Mouse (Mus musculus) forebrain, postnatal 0 days (tissue): ENCODE measurements at regions not wholly inside any gene's neighbourhood (a gene's known extent, or its start where the extent isn't known, plus 50 kb on each side); places are given as distances from the start of the nearest gene placed in this dataset.
"Not testable (repeated sequence)": the region's sequence is repeated elsewhere in the genome, so short reads cannot be mapped to it uniquely, and the experiment has no call there.

Experiments used
- ATAC-seq: fragments of 200-750 bp; cut with Nextera tagmentation; 2 replicates; pipeline ENCODE4 v1.8.0; 2017; ENCODE audit warnings: mild to moderate bottlenecking, moderate library complexity
- DNase-seq: peaks from one replicate; pipeline ENCODE4 v3.0.0-alpha.2; 2015
- H3K27ac ChIP-seq: fragments of 300-500 bp; sonication (generic); 2 replicates; pipeline ENCODE4 v1.5.1; 2014; ENCODE audit warnings: low read depth, mild to moderate bottlenecking, antibody characterized with exemption, low read length, moderate library complexity, mixed read lengths
- H3K27me3 ChIP-seq: fragments of 300-500 bp; sonication (generic); 2 replicates; pipeline ENCODE4 v1.6.1; 2014; ENCODE audit warnings: mild to moderate bottlenecking, low read length, mixed read lengths; ENCODE audit not compliant: insufficient read depth
- H3K36me3 ChIP-seq: fragments of 300-500 bp; sonication (generic); 2 replicates; pipeline ENCODE4 v1.6.1; 2014; ENCODE audit warnings: mild to moderate bottlenecking, moderate library complexity; ENCODE audit not compliant: insufficient read depth
- H3K4me1 ChIP-seq: fragments of 300-500 bp; sonication (generic); 2 replicates; pipeline ENCODE4 v1.6.1; 2014; ENCODE audit warnings: antibody characterized with exemption; ENCODE audit not compliant: insufficient read depth
- H3K4me2 ChIP-seq: fragments of 300-500 bp; sonication (generic); 2 replicates; pipeline ENCODE4 v1.6.1; 2014; ENCODE audit warnings: low read depth, mild to moderate bottlenecking, moderate library complexity
- H3K4me3 ChIP-seq: fragments of 300-500 bp; sonication (generic); 2 replicates; pipeline ENCODE4 v1.5.1; 2014; ENCODE audit warnings: low read depth, low read length, mixed read lengths
- H3K9ac ChIP-seq: fragments of 300-500 bp; sonication (generic); 2 replicates; pipeline ENCODE4 v1.6.1; 2014; ENCODE audit warnings: mild to moderate bottlenecking
- H3K9me3 ChIP-seq: fragments of 300-500 bp; sonication (generic); 2 replicates; pipeline ENCODE4 v1.6.1; 2016; ENCODE audit warnings: low read length
- CTCF ChIP-seq: sonication (generic); IDR thresholded peaks from 2 replicates; pipeline ENCODE4 v1.5.1; 2016; ENCODE audit warnings: antibody characterized with exemption, control low read depth, low read depth
- WGBS: fragments of 180-500 bp; shearing (Covaris S2); extraction: QIAGEN DNeasy Blood & Tissue Kit; methylation state at CpG from one replicate; pipeline ENCODE4 v1.1.7; 2014; 5-methylcytosine and 5-hydroxymethylcytosine counted together

- Histone ChIP-seq H3K9ac (no peak overlapping the region), H3K27me3 (no peaks in the 10 kb centered on the region), H3K4me1 (no peaks in the 10 kb centered on the region), H3K27ac (no peak overlapping the region), H3K4me3 (no peak overlapping the region), H3K36me3 (no peaks in the 10 kb centered on the region), H3K4me2 (no peak overlapping the region), H3K9me3 (no peaks in the 10 kb centered on the region)
- no peak for ATAC-seq
- no peak for TF ChIP-seq CTCF
- no peak for DNase-seq
- 73% methylated on average over 4 of the region's 4 CpGs for WGBS
Measured at GRCm38 (mm10) chr1:166900028-166900427, 101.2 kb upstream of the Fam78b start.

- TF ChIP-seq CTCF = no peak
- DNase-seq (peak; percentile 43), ATAC-seq (peak; percentile 47)
- no peaks in the 10 kb centered on the region for H3K36me3 ChIP-seq
- H3K4me1 ChIP-seq = no peaks in the 10 kb centered on the region
- H3K9ac ChIP-seq = no peak overlapping the region
- WGBS = 16% methylated on average over 8 of the region's 8 CpGs
- H3K27me3 ChIP-seq = no peaks in the 10 kb centered on the region
- no peak overlapping the region for H3K4me2 ChIP-seq
- no peak overlapping the region for H3K4me3 ChIP-seq
- H3K9me3 ChIP-seq = no peaks in the 10 kb centered on the region
- no peak overlapping the region for H3K27ac ChIP-seq
Measured at GRCm38 (mm10) chr1:166900441-166901161, 100.6 kb upstream of the Fam78b start.

DNA sequence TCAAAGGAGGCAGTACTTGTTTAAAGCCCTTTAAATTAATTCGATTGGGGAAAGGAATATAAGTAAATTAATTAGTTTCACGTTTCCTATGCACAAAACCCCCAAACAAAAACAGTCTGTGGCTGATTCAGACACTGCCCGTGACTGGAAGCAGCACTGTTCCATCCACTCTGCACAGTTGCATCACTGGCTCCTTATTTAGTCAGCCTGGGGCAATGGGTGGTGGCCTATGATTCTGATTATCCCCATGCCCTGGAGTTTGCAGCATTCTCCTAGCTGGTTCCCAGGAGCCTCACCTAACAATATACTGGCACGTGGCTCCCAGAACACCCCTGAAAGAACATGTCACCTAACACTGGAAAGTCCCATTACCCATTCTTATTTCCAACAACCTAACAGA lies 99.6 kb upstream of the Fam78b start:
- no peak for TF ChIP-seq CTCF
- H3K27ac ChIP-seq = no peak overlapping the region
- H3K4me1 ChIP-seq = no peaks in the 10 kb centered on the region
- WGBS = 21% methylated on average over 4 of the region's 4 CpGs
- DNase-seq (no peak), ATAC-seq (no peak)
- no peak overlapping the region for H3K9ac ChIP-seq
- no peaks in the 10 kb centered on the region for H3K36me3 ChIP-seq
- H3K9me3 ChIP-seq = no peaks in the 10 kb centered on the region
- H3K4me2 ChIP-seq = no peak overlapping the region
- H3K27me3 ChIP-seq = no peaks in the 10 kb centered on the region
- no peak overlapping the region for H3K4me3 ChIP-seq

DNA sequence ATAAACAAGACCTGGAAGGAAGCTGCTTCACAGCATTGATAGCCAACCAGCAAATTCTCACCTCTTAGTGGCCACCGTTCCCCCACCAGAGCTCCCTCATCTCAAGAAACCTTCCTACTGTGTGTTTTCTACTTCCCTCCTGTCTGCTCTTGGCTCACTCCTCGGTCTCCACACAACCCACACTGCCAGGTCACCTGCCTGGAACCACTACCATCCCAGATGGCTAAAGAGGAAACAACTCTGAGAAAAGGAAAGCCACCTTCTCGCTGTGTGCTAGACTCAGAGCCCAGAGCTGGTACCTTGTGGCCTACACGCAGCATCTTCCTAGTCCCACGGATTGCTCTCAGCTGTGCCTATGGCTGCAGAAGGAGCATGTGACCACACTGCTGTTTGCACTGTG lies 97.8 kb upstream of the Fam78b start:
- H3K4me2 ChIP-seq = no peak overlapping the region
- no peak overlapping the region for H3K9ac ChIP-seq
- H3K36me3 ChIP-seq = no peaks in the 10 kb centered on the region
- DNase-seq = no peak
- ATAC-seq = no peak
- no peak for TF ChIP-seq CTCF
- H3K4me1 ChIP-seq = no peaks in the 10 kb centered on the region
- WGBS = 88% methylated on average over 5 of the region's 5 CpGs
- no peaks in the 10 kb centered on the region for H3K9me3 ChIP-seq
- H3K4me3 ChIP-seq = no peak overlapping the region
- H3K27ac ChIP-seq = no peak overlapping the region
- no peaks in the 10 kb centered on the region for H3K27me3 ChIP-seq

- H3K9ac ChIP-seq = no peak overlapping the region; the same call in 1 of the 2 replicates
- no peak overlapping the region for H3K4me2 ChIP-seq
- 59% methylated on average over 10 of the region's 10 CpGs for WGBS
- no peaks in the 10 kb centered on the region for H3K36me3 ChIP-seq
- H3K4me3 ChIP-seq = no peak overlapping the region
- no peaks in the 10 kb centered on the region for H3K9me3 ChIP-seq
- DNase-seq (no peak), ATAC-seq (no peak)
- no peaks in the 10 kb centered on the region for H3K4me1 ChIP-seq
- no peaks in the 10 kb centered on the region for H3K27me3 ChIP-seq
- no peak overlapping the region for H3K27ac ChIP-seq
- no peak for TF ChIP-seq CTCF
Measured at GRCm38 (mm10) chr1:166908231-166908805, 92.9 kb upstream of the Fam78b start.

DNA sequence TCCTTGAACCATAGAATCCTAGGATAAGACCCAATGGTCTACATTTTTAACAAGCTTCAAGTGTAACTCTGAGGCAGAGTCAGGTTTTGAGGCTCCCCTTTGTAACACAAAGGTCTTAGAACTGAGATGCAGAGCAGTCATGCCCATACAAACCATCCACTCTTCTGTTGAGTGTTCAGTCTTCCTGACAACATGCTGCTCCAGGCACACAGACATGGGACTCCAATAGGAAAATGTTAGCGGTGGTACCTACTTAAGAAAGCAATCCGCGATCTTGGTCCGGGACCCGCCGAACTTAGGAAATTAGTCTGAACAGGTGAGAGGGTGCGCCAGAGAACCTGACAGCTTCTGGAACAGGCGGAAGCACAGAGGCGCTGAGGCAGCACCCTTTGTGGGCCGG lies 89.0 kb upstream of the Fam78b start:
- not testable (repeated sequence) for H3K9ac ChIP-seq, H3K27me3 ChIP-seq, H3K36me3 ChIP-seq, H3K27ac ChIP-seq, H3K9me3 ChIP-seq, ATAC-seq, H3K4me3 ChIP-seq, H3K4me1 ChIP-seq, H3K4me2 ChIP-seq, DNase-seq
- 98% methylated on average over 7 of the region's 10 CpGs for WGBS

GRCm38 (mm10) chr1:166922911-166923712 lies 78.1 kb upstream of the Fam78b start:
- no peaks in the 10 kb centered on the region for H3K36me3 ChIP-seq
- 0 out of 2 replicates have a peak overlapping the region, but pooled peaks have one; percentile 2 for H3K4me2 ChIP-seq
- H3K27ac ChIP-seq = 0 out of 2 replicates have a peak overlapping the region, but pooled peaks have one; percentile 21
- WGBS = 61% methylated on average over 16 of the region's 16 CpGs
- H3K4me3 ChIP-seq = no peak overlapping the region
- no peaks in the 10 kb centered on the region for H3K4me1 ChIP-seq
- DNase-seq = peak; percentile 20
- H3K9me3 ChIP-seq = no peaks in the 10 kb centered on the region
- no peaks in the 10 kb centered on the region for H3K27me3 ChIP-seq
- no peak for TF ChIP-seq CTCF
- peak; percentile 27; the same call in 1 of the 2 replicates for ATAC-seq
- no peak overlapping the region for H3K9ac ChIP-seq
